Mouse (Mus musculus): ENCODE measurements around the gene Lmf1. TPM values are rescaled to one million over a fixed set of nuclear protein-coding genes. Genes with fewer than 3 reads are reported as not detected.

The Lmf1 gene
- total RNA-seq, 2 experiments from 2014 or later: 26.2 to 27.2 TPM

DNA sequence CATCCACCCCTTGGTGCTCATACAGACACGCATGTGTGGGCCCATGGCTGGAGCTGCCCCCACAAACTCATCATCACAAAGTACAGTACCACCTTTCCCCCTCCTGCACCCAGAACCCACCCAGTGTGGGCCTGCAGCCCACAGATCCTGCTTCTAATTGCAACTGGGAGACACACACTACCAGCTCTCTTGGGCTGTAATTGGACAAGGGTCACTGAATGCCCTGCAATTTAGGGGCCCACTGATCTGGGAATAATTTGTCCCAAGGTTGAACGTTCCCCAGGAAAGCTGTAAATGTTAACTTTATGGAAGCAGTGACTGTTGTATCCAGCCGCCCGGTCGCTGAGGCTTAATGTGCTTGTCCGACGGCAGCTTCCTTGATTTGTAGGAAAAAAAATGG is 59.1 kb downstream of the Lmf1 start:
- no peak for DNase-seq (ENCODE audit: low spot score in 2 of 2)

- DNase-seq (ENCODE audit: low spot score in 2 of 2): no peak
Measured at GRCm38 (mm10) chr17:25638442-25638841, 59.6 kb downstream of the Lmf1 start.

DNA sequence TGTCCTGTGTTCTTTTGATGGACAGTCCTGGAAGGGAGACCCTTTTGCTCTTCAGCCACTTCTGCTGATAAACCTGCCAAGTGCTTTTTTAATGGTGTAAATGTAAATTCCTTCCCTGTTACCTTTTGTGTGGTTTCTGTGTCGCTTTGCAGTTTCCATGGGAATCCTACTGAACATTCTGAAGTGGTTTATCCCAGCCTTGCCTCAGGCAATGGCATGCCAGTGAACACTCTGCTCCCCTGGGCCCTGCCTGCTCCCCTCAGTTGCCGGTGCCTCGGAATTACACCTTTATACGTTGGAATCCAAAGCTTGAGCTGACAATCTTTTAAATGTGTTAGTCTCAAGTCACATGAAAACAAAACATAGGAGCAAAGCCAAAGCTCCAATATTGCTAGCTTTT is 62.1 kb downstream of the Lmf1 start:
- DNase-seq (ENCODE audit: low spot score in 2 of 2): no peak

- no peak for DNase-seq (ENCODE audit: low spot score in 2 of 2)
Measured at GRCm38 (mm10) chr17:25642032-25642431, 63.1 kb downstream of the Lmf1 start.

DNA sequence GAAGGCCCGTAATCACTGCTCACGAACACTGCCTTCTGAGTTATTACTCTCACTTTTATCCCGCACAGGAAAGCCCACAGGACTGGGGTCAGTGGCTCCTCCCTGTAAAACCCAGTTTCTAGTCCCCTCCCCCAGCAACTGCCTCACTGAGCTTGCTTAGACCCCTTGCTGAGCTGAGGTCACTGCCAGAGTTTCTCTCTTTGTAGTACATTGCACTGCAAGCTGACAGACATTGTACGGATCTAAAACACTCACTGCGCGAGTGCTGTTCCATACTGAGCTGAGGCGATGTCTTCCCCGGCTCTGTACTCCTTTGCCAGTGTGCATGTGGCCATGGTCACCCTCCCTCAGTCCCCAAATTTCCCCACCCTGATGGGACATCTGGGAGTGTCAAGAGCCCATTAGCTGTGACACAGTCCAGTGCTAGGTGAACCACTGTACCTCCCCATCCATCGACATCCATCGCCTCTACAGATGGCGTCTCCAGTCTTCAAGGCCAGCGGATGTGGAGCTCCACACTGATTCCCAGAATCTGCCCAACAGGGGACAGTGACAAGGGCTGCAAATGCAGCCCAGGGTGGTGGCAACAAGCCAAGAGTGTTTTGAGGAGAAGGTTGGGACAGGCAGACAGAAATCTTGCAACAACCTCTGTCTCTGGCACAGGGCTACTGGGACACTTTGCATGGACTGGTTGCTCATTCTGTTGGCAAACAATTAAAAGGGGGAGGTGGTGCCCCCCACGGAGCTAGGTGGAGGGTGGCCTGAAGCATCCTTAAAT is 64.8 kb downstream of the Lmf1 start:
- DNase-seq (ENCODE audit: low spot score in 2 of 2): no peak

- DNase-seq (ENCODE audit: low spot score in 2 of 2): no peak
Measured at GRCm38 (mm10) chr17:25644761-25645160, 65.9 kb downstream of the Lmf1 start.

- DNase-seq (ENCODE audit: low spot score in 2 of 2): no peak
Measured at GRCm38 (mm10) chr17:25645661-25646060, 66.8 kb downstream of the Lmf1 start.

DNA sequence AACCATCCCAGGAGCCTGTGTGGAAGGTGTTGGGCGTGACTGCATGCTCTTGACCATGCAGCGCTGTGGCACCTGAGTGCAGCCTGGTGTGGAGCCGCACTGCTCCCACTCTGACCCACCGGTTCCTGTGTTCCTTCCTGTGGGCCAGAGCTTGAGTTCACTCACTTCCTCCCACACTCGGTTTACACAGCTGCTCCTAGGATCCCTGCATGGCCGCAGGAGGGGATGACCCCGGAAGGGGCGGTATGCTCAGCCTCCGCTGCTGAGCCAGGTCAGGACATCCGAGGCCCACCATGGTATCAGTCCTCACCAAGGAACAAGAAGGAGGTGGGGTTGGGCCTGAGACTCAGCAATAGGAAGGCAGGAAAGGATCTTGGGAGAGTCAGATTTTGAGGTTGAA is 69.0 kb downstream of the Lmf1 start:
- no peak for DNase-seq (ENCODE audit: low spot score in 2 of 2)

- no peak for DNase-seq (ENCODE audit: low spot score in 2 of 2)
Measured at GRCm38 (mm10) chr17:25648678-25649216, 69.9 kb downstream of the Lmf1 start.

- DNase-seq (ENCODE audit: low spot score in 2 of 2): no peak
Measured at GRCm38 (mm10) chr17:25650726-25651125, 71.8 kb downstream of the Lmf1 start.

GRCm38 (mm10) chr17:25652272-25652671 is 73.4 kb downstream of the Lmf1 start:
- DNase-seq (ENCODE audit: low spot score in 2 of 2): no peak

DNA sequence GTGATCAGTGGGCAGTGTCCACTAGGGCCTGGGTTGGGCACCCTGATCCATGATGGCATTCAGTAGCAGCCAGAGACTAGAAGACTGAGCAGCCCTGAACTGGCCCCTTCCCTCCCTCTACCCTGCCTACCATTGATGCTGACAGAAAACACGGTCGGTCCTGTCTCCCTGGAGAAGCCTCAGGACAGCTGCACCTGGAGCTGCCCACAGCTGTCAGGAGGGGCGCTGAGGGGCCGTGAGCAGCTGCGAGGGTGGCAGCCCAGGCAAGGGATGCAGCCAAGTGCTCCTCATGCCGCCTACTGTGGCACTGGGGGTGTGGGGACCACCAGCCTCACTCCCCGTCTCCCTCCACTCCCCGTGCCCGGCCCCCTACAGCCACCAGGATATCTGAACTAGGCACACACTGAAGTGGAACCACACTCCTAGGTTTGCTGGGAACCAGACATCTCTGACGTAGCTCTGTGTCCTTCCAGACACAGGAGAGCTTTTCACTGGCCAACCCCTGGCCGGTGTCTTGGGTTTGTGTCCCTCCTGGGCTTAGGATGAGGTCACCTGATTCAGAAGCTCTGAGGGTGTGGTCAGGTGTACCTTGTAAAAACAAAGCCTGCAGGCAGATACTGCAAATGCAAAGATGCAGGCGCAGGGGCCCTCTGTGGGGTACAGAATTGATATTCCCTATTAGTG is 77.4 kb downstream of the Lmf1 start:
- DNase-seq (ENCODE audit: low spot score in 2 of 2): no peak

DNA sequence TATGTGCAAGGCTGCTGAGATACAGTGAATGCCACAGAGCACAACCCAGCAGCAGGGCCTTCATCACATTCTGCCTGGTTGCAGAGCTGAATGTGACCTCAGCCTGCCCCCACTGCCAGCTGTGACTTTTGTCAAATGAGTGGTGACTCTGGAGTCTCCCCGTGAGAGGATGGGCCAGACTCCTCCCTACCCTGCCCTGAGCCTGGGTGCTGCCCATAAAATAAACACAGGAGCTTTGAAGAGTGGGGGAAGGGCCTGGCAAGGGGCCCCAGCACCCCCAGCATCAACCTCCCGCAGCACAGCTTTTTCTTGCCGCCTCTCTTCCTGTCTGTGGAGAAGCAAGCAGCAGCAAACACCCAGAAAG is 77.9 kb downstream of the Lmf1 start:
- no peak for DNase-seq (ENCODE audit: low spot score in 2 of 2)

DNA sequence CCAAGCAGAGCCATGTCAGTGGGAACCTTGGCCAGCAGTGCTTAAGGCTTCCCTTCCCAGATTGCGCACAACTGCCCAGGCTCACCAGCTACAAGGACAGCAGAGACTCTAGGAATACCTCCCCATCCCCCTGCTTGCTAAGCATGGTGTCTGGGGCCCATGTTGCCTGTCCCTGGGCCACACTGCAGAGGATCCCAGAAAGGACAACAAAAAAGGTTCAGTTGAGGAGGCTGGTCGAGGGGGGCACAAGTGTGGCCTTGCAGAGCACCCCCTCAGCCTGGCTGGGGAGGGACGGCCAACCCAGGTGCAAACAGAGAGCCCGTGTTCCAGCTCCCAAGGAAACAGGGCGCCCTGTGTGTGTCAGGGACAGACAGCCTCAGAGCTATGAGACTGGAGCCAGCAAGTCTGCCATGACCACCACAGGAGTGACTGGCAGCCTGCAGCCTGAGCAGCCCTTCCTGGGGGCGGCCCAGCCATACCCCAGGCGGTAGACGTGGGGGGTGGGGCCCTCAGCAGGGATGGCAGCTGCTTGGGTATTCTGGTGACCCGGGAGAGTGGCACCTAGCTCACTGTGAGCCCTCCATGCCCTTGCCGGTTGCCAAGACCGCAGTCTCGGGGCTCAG is 84.4 kb downstream of the Lmf1 start:
- DNase-seq (ENCODE audit: low spot score in 2 of 2): peak in 1 of 2 experiments; percentile 73

- DNase-seq (ENCODE audit: low spot score in 2 of 2): no peak
Measured at GRCm38 (mm10) chr17:25665485-25665884, 86.6 kb downstream of the Lmf1 start.

- no peak for DNase-seq (ENCODE audit: low spot score in 2 of 2)
Measured at GRCm38 (mm10) chr17:25665891-25666290, 87.0 kb downstream of the Lmf1 start.

DNA sequence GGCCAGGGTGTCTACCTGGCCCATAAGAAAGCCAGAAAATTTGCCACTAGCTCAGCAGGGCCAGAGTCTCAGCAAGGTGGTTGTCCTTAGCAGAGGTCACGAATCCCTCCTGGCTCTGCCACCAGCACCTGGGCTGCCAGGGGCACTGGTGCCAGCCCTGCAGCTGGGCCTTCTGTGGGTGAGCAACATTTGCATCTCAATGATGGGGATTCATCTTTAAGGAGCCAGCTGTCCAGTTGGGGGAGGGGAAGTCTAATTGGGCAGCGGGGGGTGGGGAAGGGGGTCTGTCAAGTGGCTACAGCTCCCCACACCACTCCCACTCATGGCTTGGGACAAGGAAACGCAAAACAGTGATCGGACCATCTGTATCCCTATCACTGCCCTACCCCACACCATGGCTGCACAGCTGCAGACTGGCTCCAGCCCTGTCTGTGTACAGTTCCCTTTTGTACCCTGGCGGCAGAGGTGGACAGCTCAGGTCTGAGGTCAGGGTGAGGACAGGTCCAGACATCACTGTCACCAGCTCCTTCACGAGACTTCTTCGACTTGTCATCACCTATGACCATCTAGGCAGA is 89.7 kb downstream of the Lmf1 start:
- peak in 1 of 2 experiments; percentile 52 for DNase-seq (ENCODE audit: low spot score in 2 of 2)

GRCm38 (mm10) chr17:25672982-25673381 is 94.1 kb downstream of the Lmf1 start:
- DNase-seq (ENCODE audit: low spot score in 2 of 2): no peak

DNA sequence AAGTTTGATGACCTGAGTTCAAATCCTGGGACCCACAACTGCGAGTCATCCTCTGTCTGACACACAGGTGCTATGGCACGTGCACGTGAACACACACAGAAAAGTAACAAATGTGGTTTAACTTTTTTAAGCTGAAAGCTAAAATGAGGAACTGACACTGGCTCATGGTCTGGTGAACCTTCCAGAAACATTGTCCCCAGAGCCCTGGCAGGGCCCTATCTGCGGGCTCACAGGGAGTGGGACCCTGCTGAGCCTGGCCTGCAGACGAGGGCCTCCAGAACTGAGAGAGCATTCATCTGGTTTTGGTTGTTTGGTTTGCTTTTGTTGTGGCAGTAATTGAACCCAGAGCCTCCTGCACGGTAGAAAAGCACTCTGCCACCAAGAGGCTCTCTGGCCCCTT is 99.1 kb downstream of the Lmf1 start:
- DNase-seq (ENCODE audit: low spot score in 2 of 2): no peak

GRCm38 (mm10) chr17:25679818-25680217 is 100.9 kb downstream of the Lmf1 start:
- DNase-seq (ENCODE audit: low spot score in 2 of 2): no peak

- no peak for DNase-seq (ENCODE audit: low spot score in 2 of 2)
Measured at GRCm38 (mm10) chr17:25681636-25682035, 102.8 kb downstream of the Lmf1 start.

DNA sequence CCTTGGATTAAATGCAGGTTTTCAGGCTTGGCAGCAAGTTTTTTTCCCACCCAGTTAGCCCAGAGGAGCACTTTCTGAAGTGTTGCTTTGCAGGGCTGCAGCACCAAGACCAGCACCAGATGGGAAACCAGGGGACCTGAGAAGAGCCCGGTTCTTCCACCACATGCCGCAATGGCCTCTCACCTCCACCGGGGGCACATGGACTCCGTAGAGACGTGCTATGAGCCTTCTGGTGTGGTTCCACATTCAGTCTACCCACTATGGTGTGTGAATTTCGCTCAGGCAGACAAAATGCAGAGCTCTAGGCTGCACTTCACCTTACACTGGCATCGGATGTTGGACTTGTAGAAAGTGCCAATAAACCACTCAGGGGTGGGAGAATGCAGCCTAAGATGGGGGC is 107.4 kb downstream of the Lmf1 start:
- no peak for DNase-seq (ENCODE audit: low spot score in 2 of 2)
